Mouse (Mus musculus) embryonic fibroblast, embryonic 13.5 days (primary cell): Measurements from ENCODE around the gene Sirt3. TPM values are rescaled to one million over a fixed set of nuclear protein-coding genes. Genes with fewer than 3 reads are reported as not detected.
"Not testable (repeated sequence)": the region's sequence is repeated elsewhere in the genome, so short reads cannot be mapped to it uniquely, and the experiment has no call there.

Source experiments
- H3K27ac ChIP-seq: 2 replicates; pipeline ENCODE4 v1.5.1; 2012; ENCODE audit warnings: low read length, control low read depth, inconsistent platforms; ENCODE audit not compliant: insufficient read depth
- H3K4me1 ChIP-seq: 2 replicates; pipeline ENCODE4 v1.6.1; 2011; ENCODE audit warnings: low read length; ENCODE audit not compliant: control insufficient read depth, insufficient read depth
- H3K4me3 ChIP-seq: 2 replicates; pipeline ENCODE4 v1.5.1; 2011; ENCODE audit warnings: mild to moderate bottlenecking, control low read depth, low read length; ENCODE audit not compliant: insufficient read depth
- CTCF ChIP-seq: IDR thresholded peaks from 2 replicates; pipeline ENCODE4 v1.5.1; 2011; ENCODE audit warnings: mild to moderate bottlenecking, control low read depth, low read length, moderate library complexity, borderline replicate concordance; ENCODE audit not compliant: insufficient read depth
- POLR2A ChIP-seq: IDR thresholded peaks from 2 replicates; pipeline ENCODE4 v1.6.1; 2011; ENCODE audit warnings: low read depth, mild to moderate bottlenecking, control low read depth, low read length, moderate library complexity
- polyA plus RNA-seq: library from polyadenylated mRNA; stranded (reverse); fragments of >200 nt; gene quantifications from 2 replicates; pipeline ENCODE4 v1.2.4, GENCODE M21; 2011; ENCODE audit warnings: low read depth; ENCODE audit not compliant: missing spikeins, insufficient read length

The Sirt3 gene
- polyA plus RNA-seq, 1 experiment = 8.2 TPM

GRCm38 (mm10) chr7:140899121-140899520 is 17.0 kb upstream of the Sirt3 start:
- no peak for TF ChIP-seq POLR2A
- TF ChIP-seq CTCF = no peak
- H3K27ac ChIP-seq = no peak overlapping the region
- H3K4me1 ChIP-seq = no peaks in the 10 kb centered on the region
- H3K4me3 ChIP-seq = no peak overlapping the region

GRCm38 (mm10) chr7:140897863-140898262 is 15.8 kb upstream of the Sirt3 start:
- no peaks in the 10 kb centered on the region for H3K4me1 ChIP-seq
- H3K4me3 ChIP-seq = no peak overlapping the region
- no peak for TF ChIP-seq CTCF
- no peak for TF ChIP-seq POLR2A
- no peak overlapping the region for H3K27ac ChIP-seq

- H3K4me1 ChIP-seq = no peaks in the 10 kb centered on the region
- H3K4me3 ChIP-seq = no peak overlapping the region
- no peak overlapping the region for H3K27ac ChIP-seq
- TF ChIP-seq CTCF (no peak), POLR2A (no peak)
Measured at GRCm38 (mm10) chr7:140894611-140895010, 12.5 kb upstream of the Sirt3 start.

DNA sequence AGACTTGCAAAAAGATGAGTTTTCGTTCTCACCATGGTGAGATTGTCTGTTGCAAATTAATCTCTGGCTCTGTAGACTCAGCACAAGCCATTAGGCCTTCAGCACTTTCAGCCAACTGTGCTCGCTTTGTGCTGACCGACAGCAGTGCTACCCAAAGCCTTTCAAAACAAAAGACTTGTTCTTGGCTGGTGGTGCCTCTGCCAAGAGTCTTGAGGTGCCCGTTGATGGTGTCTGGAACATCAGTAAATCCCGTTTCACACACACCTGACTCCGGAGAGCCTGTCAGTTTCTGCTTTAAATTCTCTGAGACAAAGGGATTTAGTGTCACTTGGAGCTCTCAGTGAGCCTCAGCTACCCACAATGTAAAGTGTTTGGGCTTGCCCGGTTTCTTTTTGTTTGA is 11.9 kb upstream of the Sirt3 start:
- Histone ChIP-seq H3K4me3 (no peak overlapping the region), H3K4me1 (no peaks in the 10 kb centered on the region), H3K27ac (no peak overlapping the region)
- TF ChIP-seq CTCF (no peak), POLR2A (no peak)

- not testable (repeated sequence) for H3K4me1 ChIP-seq, H3K27ac ChIP-seq, H3K4me3 ChIP-seq
Measured at GRCm38 (mm10) chr7:140890636-140891035, 8.5 kb upstream of the Sirt3 start.

- Histone ChIP-seq H3K27ac (peak overlapping the region; percentile 4; the same call in 1 of the 2 replicates), H3K4me1 (peaks cover 5% of the 10 kb centered on the region), H3K4me3 (peak overlapping the region; percentile 97)
- TF ChIP-seq POLR2A (no peak), CTCF (no peak)
Measured at GRCm38 (mm10) chr7:140882469-140882803, 327 bp upstream of the Sirt3 start.

GRCm38 (mm10) chr7:140880865-140881515 is 1.1 kb downstream of the Sirt3 start:
- Histone ChIP-seq H3K27ac (no peak overlapping the region), H3K4me3 (peak overlapping the region; percentile 97), H3K4me1 (peaks cover 5% of the 10 kb centered on the region)
- TF ChIP-seq POLR2A (no peak), CTCF (no peak)

DNA sequence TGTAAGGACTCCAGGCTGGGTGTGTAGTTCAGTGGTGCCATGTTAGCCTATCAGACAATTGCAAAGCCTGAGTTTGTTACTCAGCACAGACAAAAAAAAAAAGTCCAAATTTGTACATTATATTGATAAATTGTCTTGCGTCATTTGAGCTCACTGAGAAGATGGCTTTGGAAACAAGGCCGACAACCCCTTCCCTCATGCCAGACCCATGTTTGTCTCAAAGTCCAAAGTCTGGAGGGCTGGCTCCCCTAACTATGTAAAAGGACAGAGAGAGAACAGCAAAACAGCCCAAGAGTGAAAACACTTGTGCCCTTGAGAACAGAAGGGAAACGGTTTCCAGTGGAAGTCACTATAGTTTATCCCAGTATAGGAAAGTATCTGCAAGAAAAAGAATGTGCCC is 1.7 kb downstream of the Sirt3 start:
- no peak overlapping the region for H3K4me3 ChIP-seq
- TF ChIP-seq CTCF (no peak), POLR2A (no peak)
- H3K27ac ChIP-seq = no peak overlapping the region
- peaks cover 5% of the 10 kb centered on the region for H3K4me1 ChIP-seq

- peaks cover 5% of the 10 kb centered on the region for H3K4me1 ChIP-seq
Measured at GRCm38 (mm10) chr7:140879355-140879754, 2.8 kb downstream of the Sirt3 start.

GRCm38 (mm10) chr7:140877364-140877763 is 4.7 kb downstream of the Sirt3 start:
- no peak overlapping the region for H3K4me3 ChIP-seq
- H3K27ac ChIP-seq = no peak overlapping the region
- TF ChIP-seq POLR2A = no peak
- H3K4me1 ChIP-seq = no peaks in the 10 kb centered on the region; the same call in 1 of the 2 replicates

More at GRCm38 (mm10) chr7:140879355-140879754, 2.8 kb downstream of the Sirt3 start:
- Histone ChIP-seq H3K4me3 (no peak overlapping the region), H3K27ac (no peak overlapping the region)
- TF ChIP-seq POLR2A (no peak), CTCF (no peak)

DNA sequence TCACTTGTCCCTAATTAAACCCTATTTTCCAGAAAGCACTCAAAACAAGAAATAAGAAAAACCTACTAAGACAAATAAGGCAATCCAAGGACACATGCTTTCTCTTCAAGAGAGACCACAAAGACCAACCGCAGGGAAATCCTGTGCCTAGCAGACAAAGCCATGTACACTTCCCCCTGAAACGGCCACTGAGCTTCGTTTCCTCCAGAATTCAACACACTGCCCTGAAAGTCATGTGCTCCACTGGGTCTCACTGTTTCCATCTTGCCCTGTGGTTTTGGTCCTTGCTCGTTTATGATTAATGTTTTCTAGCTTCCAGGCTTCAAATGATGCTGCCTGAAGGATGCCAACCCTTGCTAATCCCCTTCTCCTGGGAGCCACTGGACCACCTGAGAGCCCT is 7.9 kb downstream of the Sirt3 start:
- no peaks in the 10 kb centered on the region for H3K4me1 ChIP-seq
- TF ChIP-seq CTCF (no peak), POLR2A (no peak)
- no peak overlapping the region for H3K27ac ChIP-seq
- H3K4me3 ChIP-seq = no peak overlapping the region
